ENCODE assay signal across 18 mouse cellular contexts in genomic region chr7:16110158-16110557, GRCm38 (mm10). TPM values are rescaled to one million over a fixed set of nuclear protein-coding genes. Genes with fewer than 3 reads are reported as not detected.
"Had no signal": no experiment of that assay in that cellular context is flagged by ENCODE, and none has a peak within 500 bp of the region (broad histone marks: within the 10 kb centered on the region; RNA-seq: fewer than 3 reads in every experiment).

No protein-coding gene starts in this region.

- H3K4me3 ChIP-seq: kidney, embryonic 15.5 days; limb, embryonic 12.5 days; midbrain, embryonic 13.5 days; neural tube, embryonic 15.5 days had no signal

- H3K9me3 ChIP-seq: kidney, embryonic 15.5 days; limb, embryonic 12.5 days; midbrain, embryonic 13.5 days; neural tube, embryonic 15.5 days had no signal

- ATAC-seq: lung, postnatal 0 days; midbrain, embryonic 13.5 days had no signal

- DNase-seq: kidney, adult 2 months; kidney, postnatal 14 days; liver; lung, adult 2 months; lung, postnatal 36 days; right cerebral cortex, adult 18-20 months; right cerebral cortex, postnatal 25 days; thymus, adult 18-20 months; thymus, postnatal 14 days had no signal

- H3K4me1 ChIP-seq: kidney, embryonic 15.5 days; limb, embryonic 12.5 days; midbrain, embryonic 13.5 days; neural tube, embryonic 15.5 days had no signal

- H3K27ac ChIP-seq: kidney, embryonic 15.5 days; limb, embryonic 12.5 days; liver, embryonic 14.5 days; midbrain, embryonic 13.5 days; neural tube, embryonic 15.5 days had no signal

- H3K27me3 ChIP-seq: kidney, embryonic 15.5 days; limb, embryonic 12.5 days; midbrain, embryonic 13.5 days; neural tube, embryonic 15.5 days had no signal

RNA-seq across cellular contexts. Expression of gene Slc8a2, which starts 19.5 kb away (rescaled TPM):
- total RNA-seq: megakaryocyte progenitor cell, adult 5-6 weeks had no signal

RNA-seq across cellular contexts. Expression of gene Zfp541, which starts 48.5 kb away (rescaled TPM):
- polyA plus RNA-seq: kidney, adult 2 months; kidney, embryonic 15.5 days; large intestine, adult 2 months; limb, embryonic 12.5 days; lung, postnatal 0 days; midbrain, embryonic 13.5 days; small intestine, adult 2 months had no signal
